Mouse (Mus musculus) thymus, postnatal 36 days (tissue): Measurements from ENCODE around the gene Caly.

ENCODE experiments used
- DNase-seq, 2 experiments: peaks; one replicate each; pipeline ENCODE4 v3.0.0; 2022; ENCODE audit warnings: mixed read lengths in 2 of 2

The Caly gene

DNA sequence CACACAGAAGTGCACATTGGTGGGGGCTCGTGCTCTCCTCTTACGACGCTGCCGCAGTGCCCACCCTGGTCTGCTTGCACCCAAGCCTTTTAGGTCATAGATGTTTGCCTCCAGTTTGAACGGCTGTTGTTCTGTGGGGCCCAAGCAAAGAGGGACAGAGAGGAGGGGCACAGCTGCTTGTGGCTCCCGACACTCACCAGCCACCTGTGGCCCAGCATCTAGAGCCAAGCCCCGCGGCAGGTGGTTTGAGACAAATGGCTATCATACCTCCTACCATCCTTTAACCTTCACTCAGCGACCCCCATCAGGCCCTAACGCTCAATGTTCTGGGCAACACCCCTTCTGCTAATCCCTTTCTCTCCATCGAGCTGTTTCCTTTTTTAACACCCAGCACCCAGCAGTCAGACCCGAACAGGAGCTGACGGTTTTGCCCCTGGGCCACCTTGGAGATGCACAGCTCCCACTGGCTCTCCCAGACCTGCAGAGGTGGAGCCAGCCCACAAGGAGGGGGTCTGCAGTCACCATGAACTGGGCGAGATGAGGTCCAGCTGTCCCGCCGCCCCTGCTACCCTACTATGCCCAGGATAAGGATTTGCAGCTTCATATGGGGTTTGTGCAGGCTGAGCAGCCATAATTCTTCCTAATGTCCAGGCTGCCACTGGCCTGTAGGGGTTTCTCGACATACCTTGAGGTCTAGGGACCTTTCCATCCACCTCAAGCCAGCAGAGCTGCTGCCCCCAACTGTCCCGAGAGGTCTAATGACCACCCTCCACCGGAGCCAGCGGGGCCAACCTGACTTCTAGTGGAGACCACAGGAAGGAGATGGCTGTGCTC is 723 bp downstream of the Caly start:
- no peak for DNase-seq

DNA sequence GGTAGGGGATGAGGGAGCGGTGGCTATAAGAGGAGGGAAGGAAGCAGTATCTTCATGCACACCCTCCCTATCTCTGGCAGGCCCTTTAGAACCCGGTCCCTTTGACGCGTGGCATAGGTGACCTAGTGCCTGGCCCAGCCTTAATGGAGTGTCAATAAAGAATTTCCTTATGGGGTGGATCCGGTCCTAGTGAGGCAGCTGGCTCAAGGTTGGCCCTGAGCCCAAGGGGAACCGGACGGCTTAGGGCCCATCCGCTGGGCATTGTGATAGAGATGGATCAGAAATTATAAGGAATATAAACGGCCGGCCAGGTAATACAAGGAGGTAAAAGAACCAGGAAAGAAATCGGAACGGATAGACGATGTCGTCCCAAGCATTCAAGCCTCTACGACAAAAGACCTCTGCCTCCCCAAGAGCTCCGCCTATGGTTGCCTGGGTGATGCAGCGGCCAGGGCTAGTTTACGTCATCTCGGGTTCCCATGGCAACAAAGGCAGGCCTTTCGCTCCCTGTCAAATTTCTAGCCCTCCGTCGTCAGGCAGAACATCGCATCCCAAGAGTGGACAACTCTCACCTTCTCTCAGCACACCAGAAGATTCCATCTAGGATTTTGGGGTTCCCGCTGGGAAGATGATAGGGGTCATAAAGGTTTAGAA is 1.7 kb downstream of the Caly start:
- peak; percentile 25 to 43 for DNase-seq

DNA sequence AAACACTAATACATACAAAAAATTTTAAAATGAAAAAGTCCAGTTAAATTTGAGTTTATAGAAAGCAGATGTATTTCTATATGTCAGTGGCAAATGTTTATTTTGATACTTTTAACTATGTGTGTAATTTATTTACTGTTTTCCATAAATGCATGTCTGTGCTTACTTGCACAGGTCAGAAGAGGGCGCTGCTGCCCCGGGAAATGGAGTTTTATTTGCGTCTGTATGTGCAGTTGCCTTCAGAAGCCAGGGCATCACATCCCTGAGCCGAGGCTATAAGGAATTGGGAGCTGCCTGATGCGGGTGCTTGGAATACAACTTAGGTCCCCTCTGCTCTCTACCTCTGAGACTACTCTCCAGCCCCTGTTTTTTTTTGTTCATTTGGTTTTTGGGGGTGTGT is 3.6 kb downstream of the Caly start:
- DNase-seq, result peak; percentile 47 to 51

DNA sequence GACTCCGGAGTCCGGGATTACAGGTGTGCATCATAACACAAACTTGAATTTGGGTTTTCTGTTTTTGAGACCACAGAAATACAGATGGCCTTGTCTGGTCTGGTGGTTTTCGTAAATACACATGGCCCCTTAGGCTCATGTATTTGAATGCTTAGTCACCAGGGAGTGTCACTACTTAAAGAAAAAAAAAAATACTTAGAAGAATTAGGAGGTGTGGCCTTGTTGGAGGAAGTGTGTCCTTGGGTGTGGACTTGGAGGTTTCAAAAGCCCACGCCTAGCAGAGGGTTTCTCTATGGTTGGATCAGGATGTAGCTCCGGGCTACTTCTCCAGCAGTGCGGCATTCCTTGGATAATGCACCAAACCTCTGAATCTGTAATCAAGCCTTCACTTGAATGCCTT is 4.7 kb downstream of the Caly start:
- no peak for DNase-seq

DNA sequence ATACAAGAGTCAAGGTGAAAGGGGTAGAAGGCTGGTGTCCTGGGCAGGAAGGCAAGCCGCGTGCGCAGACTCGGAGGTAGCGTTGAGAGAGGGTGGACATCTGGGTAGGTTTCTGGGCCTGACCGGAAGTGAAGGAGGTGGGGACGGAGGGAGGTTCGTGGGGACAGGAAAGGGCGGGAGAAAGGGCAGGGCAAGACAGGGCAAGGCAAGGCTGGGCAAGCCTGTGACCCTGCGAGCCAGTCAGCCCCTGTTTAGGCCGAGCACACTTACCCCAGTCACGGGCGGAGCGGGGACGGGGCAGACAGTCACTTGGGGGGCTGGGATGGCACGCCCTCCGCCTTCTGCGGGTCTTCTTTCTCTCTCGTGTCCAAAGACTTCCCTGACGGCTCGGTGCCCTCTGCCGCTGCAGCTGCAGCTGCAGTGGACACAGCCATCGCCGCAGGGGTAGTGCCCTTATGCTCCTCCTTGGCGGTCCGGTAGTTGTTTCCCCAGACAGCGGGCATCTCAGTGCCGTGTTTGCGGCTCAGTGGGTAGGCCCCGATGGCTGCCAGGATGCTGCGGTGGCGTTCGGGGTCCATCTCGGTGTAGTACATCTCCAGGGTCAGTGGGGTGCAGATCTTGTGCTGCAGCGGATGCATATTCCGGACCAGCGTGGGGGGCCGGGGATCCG is 12.2 kb downstream of the Caly start:
- no peak for DNase-seq

DNA sequence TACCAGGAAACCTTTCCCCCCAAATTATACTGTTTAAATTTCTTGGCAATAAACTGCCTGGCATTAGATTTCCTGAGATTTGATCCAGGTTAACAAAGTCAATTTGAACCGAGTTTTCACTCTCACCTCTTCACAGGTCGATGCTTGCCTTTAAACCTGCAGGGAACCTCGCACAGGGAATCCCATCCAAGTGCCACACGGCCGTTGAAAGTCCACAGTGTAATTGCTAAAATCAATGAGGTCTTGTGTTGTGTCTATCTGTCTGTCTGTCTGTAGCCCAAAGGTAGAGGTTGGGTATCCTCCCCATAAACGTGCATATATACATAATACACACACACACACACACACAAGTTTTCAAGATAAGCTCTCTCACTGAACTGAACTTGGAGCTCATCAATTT is 15.0 kb downstream of the Caly start:
- no peak for DNase-seq

DNA sequence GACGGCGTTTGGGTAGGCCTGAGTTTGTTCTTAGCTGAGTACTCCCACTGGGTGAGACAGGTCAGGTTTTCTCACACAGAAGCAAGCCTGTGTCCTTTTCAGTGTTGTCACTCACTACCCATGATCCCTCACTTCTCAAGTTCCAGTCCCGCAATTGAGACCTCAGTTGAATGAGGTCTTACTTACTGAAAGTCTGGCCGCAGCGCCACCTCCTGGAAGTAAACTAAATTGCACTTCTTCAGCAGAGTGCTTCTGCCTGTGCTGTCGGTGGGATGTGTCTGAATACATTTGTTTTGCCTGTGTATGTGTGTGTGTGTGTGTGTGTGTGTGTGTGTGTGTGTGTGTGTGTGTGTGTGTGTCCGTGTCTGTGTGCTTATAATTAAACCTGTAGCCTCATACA is 19.3 kb downstream of the Caly start:
- peak; percentile 46 to 63 for DNase-seq

DNA sequence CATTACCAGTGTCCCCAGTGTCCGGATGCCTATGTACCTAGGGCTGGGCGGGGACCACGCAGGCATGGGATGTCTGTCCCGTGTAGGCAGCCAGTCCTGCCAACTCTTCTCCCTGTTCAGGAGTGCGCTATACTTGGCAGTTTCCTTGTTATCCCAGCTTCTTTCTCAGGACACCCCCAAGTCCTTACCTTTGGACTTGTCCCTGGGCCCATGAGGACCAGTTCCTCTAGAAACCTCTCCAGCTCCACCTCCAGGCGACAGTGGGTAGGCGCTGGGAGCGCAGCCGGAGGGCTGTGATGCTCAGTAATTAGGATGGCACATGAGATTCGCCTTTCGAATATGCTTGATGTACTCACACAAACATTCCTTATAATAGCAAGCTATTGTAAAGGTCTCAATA is 20.0 kb downstream of the Caly start:
- no peak for DNase-seq

DNA sequence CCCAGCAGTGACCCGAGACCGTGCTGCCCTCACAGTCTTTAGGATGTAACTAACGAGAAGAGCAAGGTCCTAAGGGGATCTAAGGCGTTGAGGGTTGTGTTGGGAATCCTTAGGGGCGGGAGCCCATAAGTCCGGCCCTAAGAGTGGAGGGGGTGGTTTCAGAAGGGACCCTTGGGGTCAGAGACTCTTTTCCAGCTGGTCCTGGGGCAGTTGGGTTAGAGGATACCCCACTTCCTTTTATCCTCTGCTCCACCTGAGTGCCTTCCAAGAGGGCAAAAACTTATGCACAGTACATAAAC is 20.6 kb downstream of the Caly start:
- DNase-seq, result no peak

DNA sequence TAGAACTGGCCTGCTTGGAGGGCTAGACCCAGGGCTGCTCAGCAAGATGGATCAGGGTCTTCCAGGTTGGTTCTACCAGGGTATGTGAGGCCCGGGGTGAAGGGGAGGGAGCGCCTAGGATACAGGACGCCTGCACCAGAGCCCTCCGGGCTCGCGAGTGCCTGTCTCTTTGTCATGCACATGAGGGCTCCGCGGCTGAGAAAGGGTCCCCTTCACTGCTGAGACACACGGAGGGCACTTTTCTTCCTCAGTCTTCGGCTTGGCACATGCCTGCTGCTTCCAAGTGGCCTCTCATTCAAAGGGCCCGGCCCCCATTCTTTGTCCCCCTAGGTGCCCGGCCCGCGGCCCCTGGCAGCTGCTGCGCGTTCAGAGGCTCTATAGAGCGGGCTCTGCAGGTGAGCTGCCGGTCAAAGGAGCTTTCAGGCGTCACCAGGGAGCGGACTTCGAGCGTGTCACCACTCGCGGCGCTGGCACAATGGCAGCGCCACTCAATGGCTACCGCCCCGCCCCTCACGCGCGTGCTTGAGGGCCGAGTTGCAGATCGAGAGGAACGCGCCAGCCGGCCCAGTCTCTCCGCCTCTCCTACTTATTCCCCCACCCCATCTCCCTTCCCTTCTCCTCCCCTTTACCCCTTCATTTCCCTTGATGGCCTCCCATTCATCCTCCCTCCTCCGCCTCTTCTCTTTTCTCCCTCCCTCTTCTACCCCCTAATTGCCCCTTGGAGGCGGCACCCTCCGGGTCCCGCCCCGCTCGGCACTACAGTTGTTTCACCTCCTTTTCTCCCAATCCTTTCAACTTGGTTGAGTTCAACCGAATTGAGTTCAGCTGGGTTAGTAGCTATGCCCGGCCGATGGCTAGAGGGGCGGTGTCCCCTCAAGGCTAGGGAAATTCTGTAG is 21.2 kb downstream of the Caly start:
- no peak for DNase-seq

DNA sequence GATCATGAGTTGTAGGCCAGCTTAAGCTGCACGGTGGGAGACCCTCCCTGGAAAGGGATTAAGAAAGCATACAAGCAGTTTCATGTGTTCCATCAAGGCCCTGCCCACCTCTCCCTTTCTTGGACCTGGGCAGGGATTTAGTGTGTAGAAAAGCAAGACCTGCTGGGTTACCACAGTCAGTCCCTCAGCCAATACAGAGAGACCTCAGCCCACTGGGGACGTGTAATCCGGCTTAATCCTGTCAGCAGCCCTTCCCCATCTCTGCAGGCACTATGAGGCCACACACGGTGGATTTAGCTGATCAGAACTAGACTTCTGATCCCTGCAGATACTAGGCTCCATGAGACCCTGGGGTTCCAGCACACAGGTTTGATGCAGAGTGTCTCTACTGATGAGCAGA is 22.7 kb downstream of the Caly start:
- DNase-seq, result no peak

DNA sequence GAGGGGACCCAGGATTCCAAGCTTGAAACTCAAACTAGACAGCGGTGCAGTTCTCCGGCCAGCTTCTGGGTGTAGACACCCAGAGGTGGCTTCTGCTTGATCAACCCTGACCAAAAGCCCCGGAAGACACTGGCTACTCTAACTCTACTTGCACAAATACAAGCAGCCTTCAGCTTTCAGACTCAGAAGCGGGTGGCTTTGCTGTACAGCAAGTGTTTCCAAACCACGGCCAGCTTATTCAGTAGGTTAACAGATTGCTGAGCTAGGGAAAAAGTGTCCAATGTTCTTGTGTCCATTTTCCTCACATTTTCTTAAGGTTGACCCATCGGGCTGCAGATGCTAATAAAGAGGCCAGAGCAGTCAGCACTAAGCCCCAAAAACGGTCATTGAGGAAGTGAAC is 23.8 kb downstream of the Caly start:
- no peak for DNase-seq

DNA sequence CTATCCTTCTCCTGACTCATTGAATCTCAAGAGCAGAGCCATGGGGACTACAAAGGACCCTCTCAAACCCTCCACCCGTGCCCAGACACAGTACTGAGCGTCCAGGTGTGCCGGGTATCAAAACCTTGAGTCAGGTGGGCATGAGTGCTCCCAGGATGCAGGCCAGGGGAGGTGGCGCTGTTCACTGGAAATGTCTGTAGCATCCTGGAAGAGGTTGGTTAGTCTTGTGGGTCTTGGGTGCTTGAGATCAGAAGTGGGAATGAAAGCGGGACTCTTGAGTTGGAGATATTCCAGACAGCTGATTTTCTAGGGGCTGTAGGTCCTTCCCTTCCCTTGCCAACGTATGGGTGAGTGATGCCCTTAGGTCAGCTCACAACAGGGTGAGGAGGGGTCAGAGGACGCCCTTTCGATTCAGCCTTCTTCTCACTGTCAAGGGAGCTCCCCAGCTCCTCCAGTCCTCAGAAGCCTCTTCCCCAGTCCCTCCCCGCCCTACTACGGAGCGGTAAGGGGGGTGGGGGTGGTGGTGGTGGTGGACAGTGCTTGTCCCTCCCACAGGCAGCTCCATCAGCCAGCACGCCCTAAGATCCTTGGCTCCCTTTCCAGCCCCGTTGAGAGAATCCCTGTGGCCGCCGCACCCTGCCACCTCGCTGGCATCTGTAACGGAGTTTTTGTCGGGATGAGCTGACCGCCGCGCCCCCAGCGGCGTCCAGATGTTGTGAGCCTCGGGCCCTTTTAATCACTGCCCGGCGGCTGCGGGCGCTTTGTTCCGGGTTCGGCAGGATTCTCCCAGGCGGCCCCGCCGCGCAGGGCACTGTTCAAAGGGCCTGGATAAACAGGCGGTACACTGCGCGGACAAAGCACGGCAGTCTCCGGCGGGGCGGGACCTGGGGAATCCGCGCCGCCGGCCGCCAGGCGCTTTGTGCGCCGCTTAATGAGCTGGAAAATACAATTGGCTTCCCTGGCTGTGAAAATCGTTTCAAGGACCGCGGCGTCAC is 24.6 kb downstream of the Caly start:
- no peak for DNase-seq

DNA sequence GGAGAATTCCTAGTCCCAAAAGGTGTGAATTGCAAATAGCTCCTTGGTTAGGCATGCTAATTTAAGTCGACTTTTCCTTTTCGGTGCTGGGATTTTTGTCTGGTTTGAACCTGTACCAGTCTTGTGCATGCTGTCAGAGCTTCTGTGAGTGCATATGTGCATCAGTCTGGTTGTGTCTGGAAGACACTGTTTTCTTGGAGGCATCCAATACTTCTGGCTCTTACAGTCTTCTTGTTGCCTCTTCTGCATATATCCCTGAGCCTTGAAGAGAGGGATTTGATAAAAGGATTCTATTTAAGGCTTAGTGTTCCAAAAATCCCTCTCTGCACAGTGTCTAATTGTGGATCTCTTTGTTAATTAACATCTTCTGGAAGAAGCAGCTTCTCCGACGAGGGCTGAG is 28.2 kb downstream of the Caly start:
- DNase-seq, result no peak

DNA sequence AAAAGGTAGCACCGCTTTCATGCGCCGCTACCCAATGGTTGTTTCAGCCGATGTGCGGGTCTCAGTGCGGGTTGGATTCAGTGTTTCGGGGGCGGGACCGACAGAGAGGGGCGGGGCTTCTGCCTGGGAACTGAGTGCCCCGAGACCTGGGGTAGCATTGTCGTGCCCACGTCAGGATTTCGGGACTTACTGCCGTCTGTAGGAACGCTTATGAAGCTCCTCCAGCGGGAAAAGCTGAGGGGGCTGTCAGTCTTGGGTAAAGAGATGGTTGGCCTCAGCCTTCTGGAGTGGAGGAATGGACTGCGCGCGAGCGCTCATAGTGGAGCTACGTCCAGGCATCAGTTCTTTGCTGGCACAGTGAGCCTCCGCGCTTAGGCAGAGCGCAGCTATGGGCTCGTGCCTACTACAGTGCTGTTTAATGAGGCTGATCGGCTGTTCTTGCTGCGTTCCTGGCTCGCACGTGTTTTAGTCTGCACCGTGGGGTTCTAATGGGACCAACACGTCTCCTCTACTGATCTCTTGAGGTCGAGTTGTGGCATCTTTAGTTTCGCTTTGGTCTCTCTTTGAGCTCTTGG is 33.1 kb downstream of the Caly start:
- DNase-seq, result peak in 1 of 2 experiments; percentile 15

DNA sequence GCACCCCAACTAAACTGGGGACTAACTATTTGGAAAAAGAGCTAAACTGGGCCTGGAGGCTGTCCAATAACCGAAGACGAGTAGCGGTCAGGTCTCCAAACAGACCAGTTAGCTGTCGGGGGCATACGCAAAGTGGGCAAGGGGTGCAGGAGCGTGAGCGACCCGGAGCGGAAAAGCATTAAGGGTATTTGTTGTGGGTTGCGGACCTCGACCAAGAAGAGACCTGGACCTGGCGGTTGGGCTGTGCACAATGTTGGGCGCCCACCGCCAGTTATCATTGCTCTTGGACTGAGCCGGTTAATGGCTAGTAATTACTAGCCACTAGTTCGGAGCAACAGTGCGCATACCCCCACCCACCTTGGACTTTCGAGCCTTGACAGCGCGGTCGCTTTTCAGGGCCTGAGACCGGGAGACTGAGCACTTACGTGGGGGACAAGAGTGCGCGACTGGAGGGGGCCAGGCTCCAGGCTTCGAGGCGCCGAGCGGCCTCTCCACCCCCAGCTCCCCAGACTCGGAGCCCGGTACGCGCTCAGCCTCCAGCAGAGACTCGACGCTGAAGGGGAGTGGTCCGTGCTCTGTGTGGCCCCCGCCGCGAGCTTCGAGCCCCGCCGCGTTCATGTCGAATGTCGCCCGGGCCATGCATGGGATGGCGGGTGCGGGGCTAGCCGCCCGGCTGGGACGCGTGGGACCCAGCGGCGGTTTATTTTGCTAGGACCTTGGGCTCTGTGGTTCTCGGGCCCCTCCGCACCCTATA is 33.8 kb downstream of the Caly start, which contains the start of gene Msx3:
Gene Msx3, minus strand, starts transcription at position 729 of the 754 bp plus-strand sequence.
- DNase-seq, result no peak

DNA sequence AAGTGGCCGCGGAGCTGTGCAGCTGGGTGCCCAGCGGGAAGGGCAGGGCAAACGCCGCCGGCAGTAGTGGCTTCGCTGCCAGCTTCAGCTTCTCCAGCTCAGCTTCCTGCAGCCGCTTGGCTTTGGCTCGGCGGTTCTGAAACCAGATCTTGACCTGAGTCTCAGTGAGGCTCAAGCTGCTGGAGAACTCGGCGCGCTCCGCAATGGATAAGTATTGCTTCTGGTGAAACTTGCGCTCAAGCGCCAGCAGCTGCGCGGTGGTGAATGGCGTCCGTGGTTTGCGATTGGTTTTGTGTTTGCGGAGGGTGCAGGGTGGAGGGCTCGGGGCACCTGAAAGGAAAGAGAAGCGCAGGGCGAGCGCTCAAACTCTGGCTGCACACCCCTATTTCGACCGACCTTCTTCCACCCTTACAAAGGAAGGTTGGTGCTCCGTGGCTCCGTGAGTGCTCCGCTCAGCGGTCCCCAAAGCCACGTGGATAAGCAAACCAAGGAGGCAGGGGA is 34.5 kb downstream of the Caly start:
- no peak for DNase-seq

DNA sequence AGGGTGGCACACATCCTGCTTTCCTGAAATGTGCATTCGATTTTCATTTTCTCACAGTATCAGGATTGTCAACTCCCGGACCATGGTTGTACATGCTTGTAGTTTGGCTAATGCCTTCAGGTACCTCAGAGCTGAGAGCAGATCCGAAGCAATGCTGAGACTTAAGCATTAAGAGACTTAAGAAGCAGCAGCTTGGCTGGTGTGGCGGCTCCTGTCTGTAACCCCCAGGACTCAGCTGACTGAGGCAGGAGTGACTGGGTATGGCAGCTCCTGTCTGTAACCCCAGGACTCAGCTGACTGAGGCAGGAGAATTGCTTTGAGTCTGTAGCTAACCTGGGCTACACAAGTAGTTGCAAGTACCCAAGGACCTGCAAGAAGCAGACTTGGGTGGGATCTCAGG is 36.8 kb downstream of the Caly start:
- DNase-seq, result no peak

DNA sequence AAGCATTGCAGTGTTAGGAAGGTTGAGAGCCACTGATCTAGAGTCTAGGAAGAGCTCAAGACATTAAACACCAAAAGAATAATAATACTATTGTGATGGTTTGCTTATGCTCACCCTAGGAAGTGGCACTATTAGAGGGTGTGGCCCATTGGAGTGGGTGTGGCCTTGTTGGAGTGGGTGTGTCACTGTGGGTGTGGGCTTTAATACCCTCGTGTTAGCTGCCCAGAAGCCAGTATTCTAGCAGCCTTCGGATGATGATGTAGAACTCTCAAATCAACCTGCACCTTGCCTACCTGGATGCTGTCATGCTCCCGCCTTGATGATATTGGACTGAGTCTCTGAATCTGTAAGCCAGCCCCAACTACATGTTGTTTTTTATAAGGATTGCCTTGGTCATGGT is 39.6 kb downstream of the Caly start:
- no peak for DNase-seq

DNA sequence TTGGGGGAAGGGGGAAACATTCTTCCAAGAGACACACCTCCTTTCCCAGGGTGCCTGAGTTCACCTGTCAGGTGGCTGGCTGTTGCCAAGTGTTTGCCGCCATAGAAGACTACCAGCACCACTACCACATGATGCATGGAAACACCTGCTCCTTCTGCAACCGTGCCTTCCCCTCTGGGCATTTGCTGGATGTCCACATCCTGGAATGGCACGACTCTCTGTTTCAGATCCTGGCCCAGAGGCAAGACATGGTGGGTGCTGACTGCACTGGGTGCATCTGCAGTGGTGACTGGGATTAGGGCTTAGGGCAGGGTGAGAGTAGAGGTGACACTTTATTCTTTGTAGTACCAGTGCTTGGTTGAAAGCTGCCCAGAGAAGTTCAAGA is 45.2 kb downstream of the Caly start:
- DNase-seq, result no peak
